Mouse (Mus musculus): ENCODE measurements at regions not wholly inside any gene's neighbourhood (a gene's known extent, or its start where the extent isn't known, plus 50 kb on each side); places are given as distances from the start of the nearest gene placed in this dataset.

DNA sequence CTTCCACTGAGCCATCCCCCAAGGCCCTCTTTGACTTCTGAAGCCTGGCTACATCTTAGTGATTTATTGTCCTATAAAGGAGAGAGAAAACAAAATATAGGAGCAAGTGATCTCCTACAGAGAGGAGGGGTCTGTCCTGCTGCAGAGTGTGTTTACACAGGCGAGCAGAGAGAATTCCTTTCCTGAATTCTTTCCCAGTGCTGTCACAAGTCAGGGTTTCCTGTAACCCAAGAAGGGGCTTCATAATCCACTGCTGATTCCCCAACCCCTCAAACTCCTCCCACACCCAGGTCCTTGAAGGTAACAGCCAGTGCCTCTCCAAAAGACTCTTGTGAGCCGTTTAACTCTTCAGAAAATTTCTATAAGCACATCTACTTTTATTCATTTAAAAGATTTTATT, 66.8 kb upstream of the Tpm1 start:
- no peak for DNase-seq (ENCODE audit: low spot score)

DNA sequence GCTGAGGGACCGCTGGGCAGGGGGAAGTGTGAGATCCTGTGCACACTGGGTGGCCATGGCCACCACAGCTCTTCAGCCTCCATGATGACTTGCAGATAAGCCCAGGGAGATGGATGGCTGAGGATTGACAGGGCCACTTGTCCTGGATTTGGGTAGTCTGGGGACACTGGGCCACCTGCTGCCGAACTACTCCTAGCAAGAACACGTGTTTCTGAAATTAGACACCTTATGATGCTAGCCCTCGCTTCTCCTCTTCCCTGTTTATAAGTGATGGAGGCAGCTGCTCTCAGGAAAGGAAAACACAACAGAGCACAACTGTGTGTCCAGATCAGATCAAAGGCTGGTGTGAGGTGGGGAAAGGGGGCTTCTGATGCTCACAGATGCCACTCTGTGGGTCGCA, 64.9 kb upstream of the Tpm1 start:
- DNase-seq (ENCODE audit: low spot score), result no peak

DNA sequence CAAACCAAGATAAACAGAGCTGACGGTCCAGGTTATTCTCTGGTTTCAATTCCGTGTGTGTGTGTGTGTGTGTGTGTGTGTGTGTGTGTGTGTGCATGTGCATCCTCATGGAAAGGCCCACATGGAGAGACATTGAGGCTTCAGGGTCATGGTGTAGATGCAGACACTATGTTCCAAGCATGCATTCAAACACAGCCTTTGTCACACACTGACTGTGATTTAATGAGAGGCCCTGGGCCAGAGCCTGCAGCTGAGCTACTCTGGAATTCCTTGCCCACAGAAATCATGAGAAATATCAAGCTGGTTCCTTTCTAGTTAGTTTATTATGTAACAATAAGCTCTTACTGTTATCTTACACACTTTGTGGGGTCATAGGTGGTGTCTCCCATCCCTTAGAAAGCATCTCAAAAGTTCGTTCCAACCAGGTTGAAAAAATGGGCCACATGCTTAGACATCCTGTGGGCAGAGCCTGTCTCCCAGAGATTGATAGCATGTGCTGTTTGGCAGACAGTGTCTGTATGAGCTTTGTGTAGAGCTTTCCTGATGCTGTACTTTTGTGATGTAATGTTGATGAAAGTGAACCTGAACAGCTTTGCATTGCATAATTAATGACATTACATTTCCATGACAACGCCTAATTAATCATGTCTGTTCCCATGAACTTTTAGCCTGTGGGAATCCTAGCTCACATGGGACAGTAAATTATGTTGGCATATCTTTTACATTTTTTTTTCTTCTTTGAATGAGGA, 62.8 kb upstream of the Tpm1 start:
- DNase-seq (ENCODE audit: low spot score), result peak; percentile 57

DNA sequence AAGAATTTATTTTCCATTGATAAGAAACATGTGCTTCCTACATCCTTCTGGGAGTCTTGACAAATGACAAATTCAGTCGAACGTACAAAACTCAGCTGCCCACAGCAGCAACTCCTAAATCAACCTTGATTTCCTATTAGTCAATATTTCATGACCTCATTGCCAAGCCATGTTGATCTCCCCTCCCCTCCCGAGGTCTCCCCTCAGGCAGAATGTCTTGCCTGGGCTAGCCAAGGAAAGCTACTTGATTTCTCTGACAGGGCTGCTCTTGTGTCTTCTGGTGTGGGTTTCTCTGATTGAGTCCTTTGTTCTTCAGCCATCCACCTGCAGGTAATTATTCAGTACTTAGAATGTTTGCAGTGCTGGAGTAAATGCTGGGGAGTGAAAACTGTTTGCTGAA, 58.7 kb upstream of the Tpm1 start:
- no peak for DNase-seq (ENCODE audit: low spot score)

DNA sequence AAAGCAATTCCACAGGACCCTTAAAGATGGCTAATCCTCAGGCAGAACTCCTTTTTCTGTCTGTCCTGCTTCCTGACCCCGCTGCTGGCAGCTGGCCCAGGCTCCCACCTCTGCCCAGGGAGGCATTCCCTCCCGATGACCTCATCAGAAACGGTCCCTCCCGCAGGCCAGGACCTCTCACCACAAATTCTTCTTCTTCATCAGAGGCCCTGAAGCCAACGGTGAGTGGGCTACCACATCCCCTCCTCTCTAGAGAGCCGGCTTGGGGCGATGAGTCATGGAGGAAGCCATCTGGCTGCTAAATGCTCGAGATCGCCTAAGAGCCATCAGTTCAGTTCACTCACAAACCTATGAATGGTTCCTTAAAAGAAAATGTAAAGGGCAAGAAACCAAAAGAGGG, 56.7 kb upstream of the Tpm1 start:
- DNase-seq (ENCODE audit: low spot score), result peak; percentile 56

DNA sequence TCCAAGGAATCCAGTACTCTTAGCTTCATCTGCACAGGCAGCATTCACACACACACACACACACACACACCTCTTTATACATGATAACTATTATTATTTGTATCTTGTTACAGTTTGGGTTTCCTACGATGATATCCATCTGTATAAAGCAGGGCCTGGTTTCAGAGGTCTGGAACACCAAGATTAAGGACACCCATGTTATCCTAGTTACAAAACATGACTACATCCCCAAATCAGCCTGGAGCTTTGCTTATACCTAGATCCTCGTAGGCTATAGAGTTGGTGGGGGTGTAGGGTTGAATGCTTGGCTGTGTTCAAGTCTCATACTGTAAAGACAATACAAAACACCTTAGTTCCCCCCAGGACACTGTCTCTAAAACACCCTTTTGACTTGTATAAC, 56.0 kb upstream of the Tpm1 start:
- DNase-seq (ENCODE audit: low spot score), result no peak

DNA sequence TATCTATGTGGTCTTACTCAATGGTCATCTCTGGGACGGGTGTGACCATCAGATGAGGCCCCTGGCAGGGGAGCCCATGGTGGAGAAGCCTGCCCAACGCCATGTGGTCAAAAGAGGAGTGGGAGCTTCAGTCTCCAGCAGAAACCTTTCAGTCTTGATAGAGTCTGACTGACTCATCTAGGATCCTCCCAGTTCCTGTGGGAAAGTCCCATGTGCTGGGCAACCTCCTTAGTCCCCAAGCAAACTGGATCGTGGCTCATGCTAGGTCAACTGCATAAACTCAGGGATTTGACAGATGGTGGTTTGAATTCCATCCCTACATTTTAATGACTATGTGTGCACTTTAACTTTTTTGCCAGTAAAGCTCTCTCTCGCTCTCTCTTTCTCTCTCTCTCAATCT, 55.4 kb upstream of the Tpm1 start:
- no peak for DNase-seq (ENCODE audit: low spot score)

DNA sequence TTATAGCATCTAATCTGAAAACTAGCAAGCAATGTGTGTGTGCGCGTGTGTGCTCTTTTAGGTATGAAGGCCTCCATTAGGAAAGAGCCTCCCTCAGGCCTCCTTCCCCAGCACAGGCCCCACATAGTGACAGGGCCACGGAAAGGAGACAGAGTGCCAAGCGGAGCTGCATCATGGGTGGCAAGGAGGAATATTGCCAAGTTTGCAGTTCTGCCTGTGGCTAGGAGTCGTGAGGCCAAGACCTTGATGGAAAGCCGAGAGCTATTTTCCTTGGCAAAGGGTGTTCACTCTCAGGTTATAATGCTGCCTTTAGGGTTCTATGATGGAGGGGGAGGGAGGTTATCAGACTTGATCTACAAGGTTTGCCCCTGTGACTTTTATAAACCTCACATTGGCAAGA, 53.4 kb upstream of the Tpm1 start:
- no peak for DNase-seq (ENCODE audit: low spot score)

DNA sequence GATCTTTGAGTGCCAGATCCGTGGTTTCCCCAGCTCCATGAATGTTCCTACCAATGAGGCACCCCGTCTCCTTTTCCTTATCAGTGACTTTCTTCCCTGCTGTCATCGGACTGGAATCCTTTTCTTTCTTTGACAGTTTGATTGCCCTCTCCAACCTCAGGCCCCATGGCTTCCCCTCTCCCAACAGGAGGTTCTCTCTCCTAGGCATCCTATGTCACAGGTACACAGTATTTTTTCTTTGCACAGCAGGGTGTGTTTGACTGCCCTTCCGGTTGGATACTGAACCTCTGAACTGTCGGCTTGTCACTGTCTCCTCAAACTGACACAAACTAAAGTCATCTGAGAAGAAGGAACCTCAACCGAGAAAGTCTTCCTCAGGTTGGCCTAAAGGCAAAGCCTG, 50.3 kb upstream of the Tpm1 start:
- DNase-seq (ENCODE audit: low spot score), result no peak
